Mouse (Mus musculus) brain, embryonic 14.5 days (tissue): Measurements from ENCODE around the gene Strada.

Experiments
- CTCF ChIP-seq: fragments of 200-500 bp; IDR thresholded peaks from 2 replicates; pipeline ENCODE4 v1.5.1; 2012; ENCODE audit warnings: inconsistent platforms, mild to moderate bottlenecking, moderate library complexity, borderline replicate concordance; ENCODE audit not compliant: insufficient read depth, insufficient read length; ENCODE audit errors: extremely low read depth
- POLR2A ChIP-seq: fragments of 200-500 bp; IDR thresholded peaks from 2 replicates; pipeline ENCODE4 v1.6.1; 2012; ENCODE audit warnings: mild to moderate bottlenecking, inconsistent platforms, borderline replicate concordance; ENCODE audit not compliant: poor library complexity, insufficient read depth, insufficient read length, severe bottlenecking; ENCODE audit errors: extremely low read depth

DNA sequence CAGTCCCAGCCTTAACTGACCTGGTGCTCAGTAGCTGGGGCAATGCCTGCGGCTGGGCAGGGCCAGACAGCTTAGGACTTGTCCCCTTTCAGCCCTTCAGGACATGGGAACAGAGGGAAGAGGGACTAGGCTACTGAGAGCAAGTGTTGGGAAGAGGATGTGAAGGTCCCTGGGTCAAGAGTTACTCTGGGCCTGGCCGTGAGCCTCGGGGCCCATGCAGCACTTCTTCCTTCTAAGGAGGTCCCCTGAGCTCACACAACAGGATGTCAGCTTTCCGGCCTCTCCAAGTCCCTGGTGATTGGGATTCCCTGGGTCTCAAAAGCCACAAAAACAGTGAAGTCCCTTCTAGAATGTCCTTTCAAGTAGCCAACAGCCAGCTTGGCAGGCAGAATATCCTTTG lies 38.4 kb downstream of the Strada start:
- no peak for TF ChIP-seq CTCF
- TF ChIP-seq POLR2A, result no peak
